Mouse (Mus musculus): ENCODE measurements around the gene Eprs. TPM values are rescaled to one million over a fixed set of nuclear protein-coding genes. Genes with fewer than 3 reads are reported as not detected.

Eprs gene
- polyA plus RNA-seq, 1 experiment from 2014 or later, result 147 TPM

DNA sequence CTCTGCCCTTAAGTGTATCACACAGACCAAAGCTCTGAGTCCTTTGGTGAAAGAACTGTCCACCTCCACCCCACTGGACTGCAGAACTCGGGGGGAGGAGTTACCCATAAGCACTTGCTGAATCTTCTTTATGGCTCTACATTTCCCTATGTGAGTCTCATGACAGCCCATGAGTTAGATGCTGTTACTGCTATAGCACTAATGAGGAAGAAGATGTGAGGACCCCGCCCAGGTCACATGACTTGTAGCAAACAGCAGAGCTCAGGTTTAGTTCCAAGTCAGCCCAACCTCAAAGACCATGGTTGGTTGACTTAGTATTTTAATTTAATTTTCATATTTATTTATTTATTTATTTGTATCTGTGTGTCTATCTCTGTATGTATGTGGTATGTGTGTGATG is 86.9 kb downstream of the Eprs start:
- Histone ChIP-seq H3K4me2 (no peak overlapping the region), H3K36me3 (ENCODE audit: insufficient read depth) (no peaks in the 10 kb centered on the region), H3K27me3 (ENCODE audit: insufficient read depth, low read length) (peaks cover 10% of the 10 kb centered on the region), H3K9me3 (ENCODE audit: low read depth, low read length) (no peaks in the 10 kb centered on the region), H3K9ac (no peak overlapping the region), H3K4me1 (ENCODE audit: insufficient read depth) (no peaks in the 10 kb centered on the region), H3K4me3 (ENCODE audit: low read depth, low read length) (no peak overlapping the region), H3K27ac (ENCODE audit: low read depth) (no peak overlapping the region)
- 68% methylated on average over 2 of the region's 2 CpGs for WGBS
- DNase-seq, result no peak
- no peak for ATAC-seq (ENCODE audit: insufficient read depth)
- no peak for TF ChIP-seq CTCF (IDR thresholded peaks at IDR 0.05; ENCODE audit: low read depth)

DNA sequence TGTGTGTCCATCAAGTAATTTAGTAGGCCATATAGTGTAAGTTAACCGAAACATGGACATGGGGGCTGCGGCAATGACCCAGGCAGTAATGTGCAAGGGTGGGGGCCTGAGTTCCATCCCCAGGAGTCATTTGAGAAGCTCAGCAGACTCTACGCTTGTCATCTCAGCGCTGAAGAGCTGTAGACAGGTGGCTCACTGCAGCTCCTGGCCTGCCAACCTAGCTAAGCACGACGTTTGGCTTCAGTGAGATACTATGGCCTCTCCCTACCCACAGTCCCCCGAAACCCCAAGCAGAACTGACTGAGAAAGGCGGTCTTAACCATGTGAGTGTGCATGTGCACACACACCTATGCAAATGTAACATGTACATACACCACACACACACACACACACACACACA is 88.2 kb downstream of the Eprs start:
- Histone ChIP-seq H3K9me3 (ENCODE audit: low read depth, low read length) (no peaks in the 10 kb centered on the region), H3K9ac (no peak overlapping the region), H3K4me2 (no peak overlapping the region), H3K4me3 (ENCODE audit: low read depth, low read length) (no peak overlapping the region), H3K27me3 (ENCODE audit: insufficient read depth, low read length) (peaks cover 23% of the 10 kb centered on the region), H3K4me1 (ENCODE audit: insufficient read depth) (no peaks in the 10 kb centered on the region), H3K27ac (ENCODE audit: low read depth) (no peak overlapping the region), H3K36me3 (ENCODE audit: insufficient read depth) (no peaks in the 10 kb centered on the region)
- no peak for TF ChIP-seq CTCF (IDR thresholded peaks at IDR 0.05; ENCODE audit: low read depth)
- ATAC-seq (ENCODE audit: insufficient read depth), result no peak
- WGBS, result 76% methylated on average over 8 of the region's 8 CpGs
- DNase-seq, result no peak

DNA sequence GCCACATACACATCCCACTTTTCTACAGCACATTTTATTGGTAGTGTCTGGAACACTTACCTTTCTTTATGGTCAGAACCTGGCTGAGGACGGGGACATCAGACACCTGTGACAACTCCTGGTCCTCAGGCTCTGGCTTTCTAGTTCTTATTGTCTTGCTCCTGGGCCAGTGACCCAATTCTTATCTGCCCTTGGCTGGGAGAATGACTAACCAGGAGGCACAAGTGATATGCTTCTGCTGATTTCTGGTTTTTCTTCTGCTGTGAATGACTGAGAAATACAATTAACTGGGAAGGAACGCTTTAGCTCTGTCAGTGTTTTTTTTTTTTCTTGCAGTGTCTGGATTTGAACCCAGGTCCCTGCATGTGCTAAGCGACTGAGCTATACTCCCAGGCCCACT is 88.7 kb downstream of the Eprs start:
- Histone ChIP-seq H3K9me3 (ENCODE audit: low read depth, low read length) (no peaks in the 10 kb centered on the region), H3K4me3 (ENCODE audit: low read depth, low read length) (no peak overlapping the region), H3K36me3 (ENCODE audit: insufficient read depth) (no peaks in the 10 kb centered on the region), H3K9ac (no peak overlapping the region), H3K4me1 (ENCODE audit: insufficient read depth) (no peaks in the 10 kb centered on the region), H3K27ac (ENCODE audit: low read depth) (no peak overlapping the region), H3K27me3 (ENCODE audit: insufficient read depth, low read length) (peaks cover 28% of the 10 kb centered on the region), H3K4me2 (no peak overlapping the region)
- TF ChIP-seq CTCF (IDR thresholded peaks at IDR 0.05; ENCODE audit: low read depth), result no peak
- ATAC-seq (ENCODE audit: insufficient read depth) (no peak), DNase-seq (no peak)
- WGBS, result 91% methylated on average over 3 of the region's 3 CpGs

DNA sequence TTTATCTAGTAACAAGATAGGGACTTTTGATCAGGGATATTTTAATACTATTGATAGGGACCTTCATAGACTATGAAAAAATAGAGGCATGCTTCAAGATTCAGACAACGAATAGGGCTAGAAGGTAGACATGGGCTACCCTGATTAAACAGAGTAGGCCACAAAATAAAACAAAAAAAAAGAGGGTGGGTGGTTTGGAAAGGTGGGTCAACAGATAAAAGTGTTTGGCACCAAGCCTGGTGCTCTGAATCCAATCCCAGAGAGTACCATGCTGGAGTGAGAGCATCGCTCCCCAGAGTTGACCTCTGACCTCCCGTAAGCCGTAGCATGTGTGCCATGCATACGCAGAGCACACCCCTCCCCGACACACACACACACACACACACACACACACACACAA is 89.6 kb downstream of the Eprs start:
- no peak overlapping the region for H3K9ac ChIP-seq
- no peaks in the 10 kb centered on the region for H3K9me3 ChIP-seq (ENCODE audit: low read depth, low read length)
- H3K4me2 ChIP-seq, result no peak overlapping the region
- H3K4me3 ChIP-seq (ENCODE audit: low read depth, low read length), result no peak overlapping the region
- no peak for TF ChIP-seq CTCF (IDR thresholded peaks at IDR 0.05; ENCODE audit: low read depth)
- peaks cover 33% of the 10 kb centered on the region for H3K27me3 ChIP-seq (ENCODE audit: insufficient read depth, low read length)
- no peak for ATAC-seq (ENCODE audit: insufficient read depth)
- DNase-seq, result no peak
- no peaks in the 10 kb centered on the region for H3K4me1 ChIP-seq (ENCODE audit: insufficient read depth)
- H3K36me3 ChIP-seq (ENCODE audit: insufficient read depth), result no peaks in the 10 kb centered on the region
- H3K27ac ChIP-seq (ENCODE audit: low read depth), result no peak overlapping the region
- WGBS, result 86% methylated on average over 6 of the region's 6 CpGs

DNA sequence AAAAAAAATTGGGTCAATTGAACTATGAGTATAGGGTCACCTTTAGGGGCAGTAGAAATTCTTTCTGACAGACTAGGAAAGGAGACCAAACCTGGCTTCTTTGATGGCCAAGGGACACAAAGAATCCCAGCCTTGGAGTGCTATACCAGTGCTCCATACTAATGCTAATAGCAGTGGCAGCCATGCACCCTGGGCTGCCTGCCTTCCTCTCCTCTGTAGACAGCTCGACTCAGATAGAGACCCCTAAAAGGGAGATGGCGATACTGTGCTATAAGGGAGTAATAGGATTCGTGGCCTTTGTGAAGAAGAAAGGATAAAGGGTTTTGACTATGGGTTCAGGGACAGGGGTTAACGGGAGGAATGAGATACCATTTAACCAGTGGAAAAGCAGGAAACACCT is 91.3 kb downstream of the Eprs start:
- Histone ChIP-seq H3K4me2 (peak overlapping the region; percentile 93), H3K27me3 (ENCODE audit: insufficient read depth, low read length) (peaks cover 33% of the 10 kb centered on the region), H3K4me3 (ENCODE audit: low read depth, low read length) (0 out of 2 replicates have a peak overlapping the region, but pooled peaks have one; percentile 47), H3K27ac (ENCODE audit: low read depth) (no peak overlapping the region), H3K36me3 (ENCODE audit: insufficient read depth) (no peaks in the 10 kb centered on the region), H3K9me3 (ENCODE audit: low read depth, low read length) (no peaks in the 10 kb centered on the region), H3K9ac (no peak overlapping the region), H3K4me1 (ENCODE audit: insufficient read depth) (no peaks in the 10 kb centered on the region)
- ATAC-seq (ENCODE audit: insufficient read depth) (no peak), DNase-seq (no peak)
- WGBS, result 49% methylated on average over 4 of the region's 4 CpGs
- no peak for TF ChIP-seq CTCF (IDR thresholded peaks at IDR 0.05; ENCODE audit: low read depth)

DNA sequence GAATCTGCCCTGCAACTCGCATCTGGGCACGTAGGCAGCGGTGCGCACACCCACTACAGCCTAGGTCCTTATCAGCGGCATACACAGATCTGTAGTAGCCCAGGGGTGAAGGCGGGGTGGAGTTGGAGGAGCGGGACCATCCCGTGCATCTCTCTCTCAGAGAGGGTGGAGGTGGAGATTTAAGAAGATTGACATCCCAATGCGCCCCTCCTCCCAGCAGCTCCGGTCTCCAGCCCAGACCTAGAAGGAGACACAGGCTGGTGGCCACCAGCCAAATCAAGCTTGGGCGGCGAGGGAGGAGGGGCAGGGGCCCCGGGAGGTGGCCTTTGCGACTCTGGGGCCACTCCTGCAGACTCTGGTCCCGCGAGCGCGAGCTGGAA is 91.7 kb downstream of the Eprs start, which contains the start of gene Slc30a10:
Slc30a10 (plus strand) TSS at position 274 of the 380 bp plus-strand sequence.
- TF ChIP-seq CTCF (IDR thresholded peaks at IDR 0.05; ENCODE audit: low read depth), result no peak
- Histone ChIP-seq H3K4me3 (ENCODE audit: low read depth, low read length) (peak within 1 kb of the TSS; percentile 47), H3K9ac (peak within 1 kb of the TSS; percentile 48), H3K9me3 (ENCODE audit: low read depth, low read length) (no peaks in the 10 kb centered on the region), H3K36me3 (ENCODE audit: insufficient read depth) (no peaks in the 10 kb centered on the region), H3K4me2 (peak within 1 kb of the TSS; percentile 93), H3K27ac (ENCODE audit: low read depth) (no peak within 1 kb of the TSS; the same call in 1 of the 2 replicates), H3K4me1 (ENCODE audit: insufficient read depth) (no peaks in the 10 kb centered on the region), H3K27me3 (ENCODE audit: insufficient read depth, low read length) (peaks cover 33% of the 10 kb centered on the region)
- 2% methylated on average over 18 of the region's 18 CpGs for WGBS
- ATAC-seq (ENCODE audit: insufficient read depth) (peak; percentile 87), DNase-seq (peak; percentile 65)

DNA sequence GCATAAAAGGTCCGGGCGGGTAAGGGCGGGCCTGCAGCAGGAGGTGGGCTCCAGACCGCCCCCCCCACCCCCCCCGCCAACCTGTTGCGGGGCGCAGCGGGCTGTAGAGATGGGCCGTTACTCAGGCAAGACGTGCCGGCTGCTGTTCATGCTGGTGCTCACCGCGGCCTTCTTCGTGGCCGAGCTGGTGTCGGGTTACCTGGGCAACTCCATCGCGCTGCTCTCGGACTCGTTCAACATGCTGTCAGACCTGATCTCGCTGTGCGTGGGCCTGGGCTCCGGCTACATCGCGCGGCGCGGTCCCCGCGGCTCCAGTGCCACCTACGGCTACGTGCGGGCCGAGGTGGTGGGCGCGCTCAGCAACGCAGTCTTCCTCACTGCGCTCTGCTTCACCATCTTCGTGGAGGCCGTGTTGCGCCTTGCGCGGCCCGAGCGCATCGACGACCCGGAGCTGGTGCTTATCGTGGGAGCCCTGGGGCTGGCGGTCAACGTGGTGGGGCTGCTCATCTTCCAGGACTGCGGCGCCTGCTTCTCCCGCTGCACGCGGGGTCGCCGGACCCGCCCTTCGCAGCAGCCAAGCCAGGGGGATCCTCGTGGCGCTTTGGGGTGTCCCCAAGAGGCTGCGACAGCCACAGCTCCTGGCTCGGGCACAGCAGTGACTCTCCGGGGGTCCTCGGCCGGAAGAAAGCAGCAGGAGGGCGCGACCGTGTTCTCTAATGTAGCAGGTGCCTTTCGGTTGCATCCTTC is 92.3 kb downstream of the Eprs start:
- H3K4me1 ChIP-seq (ENCODE audit: insufficient read depth), result no peaks in the 10 kb centered on the region
- no peak for TF ChIP-seq CTCF (IDR thresholded peaks at IDR 0.05; ENCODE audit: low read depth)
- peak overlapping the region; percentile 48 for H3K9ac ChIP-seq
- H3K4me2 ChIP-seq, result peak overlapping the region; percentile 93
- H3K9me3 ChIP-seq (ENCODE audit: low read depth, low read length), result no peaks in the 10 kb centered on the region
- no peaks in the 10 kb centered on the region for H3K36me3 ChIP-seq (ENCODE audit: insufficient read depth)
- H3K27ac ChIP-seq (ENCODE audit: low read depth), result no peak overlapping the region; the same call in 1 of the 2 replicates
- DNase-seq (peak; percentile 56), ATAC-seq (ENCODE audit: insufficient read depth) (peak; percentile 79)
- peak overlapping the region; percentile 47 for H3K4me3 ChIP-seq (ENCODE audit: low read depth, low read length)
- H3K27me3 ChIP-seq (ENCODE audit: insufficient read depth, low read length), result peaks cover 33% of the 10 kb centered on the region
- under 1% methylated on average over 71 of the region's 71 CpGs for WGBS

Data from lung, embryonic 14.5 days (tissue).